Mouse (Mus musculus): ENCODE results near the gene Myo18a.

GRCm38 (mm10) chr11:77851483-77852010 is 88.5 kb downstream of the Myo18a start:
- TF ChIP-seq CTCF (IDR thresholded peaks at IDR 0.05; ENCODE audit: borderline replicate concordance, extremely low read depth, insufficient read depth, insufficient read length), result no peak
- TF ChIP-seq POLR2A (IDR thresholded peaks at IDR 0.05; ENCODE audit: borderline replicate concordance, extremely low read depth, insufficient read depth, insufficient read length, poor library complexity, severe bottlenecking), result no peak
